Mouse (Mus musculus): ENCODE measurements around the gene Nlgn1.

DNA sequence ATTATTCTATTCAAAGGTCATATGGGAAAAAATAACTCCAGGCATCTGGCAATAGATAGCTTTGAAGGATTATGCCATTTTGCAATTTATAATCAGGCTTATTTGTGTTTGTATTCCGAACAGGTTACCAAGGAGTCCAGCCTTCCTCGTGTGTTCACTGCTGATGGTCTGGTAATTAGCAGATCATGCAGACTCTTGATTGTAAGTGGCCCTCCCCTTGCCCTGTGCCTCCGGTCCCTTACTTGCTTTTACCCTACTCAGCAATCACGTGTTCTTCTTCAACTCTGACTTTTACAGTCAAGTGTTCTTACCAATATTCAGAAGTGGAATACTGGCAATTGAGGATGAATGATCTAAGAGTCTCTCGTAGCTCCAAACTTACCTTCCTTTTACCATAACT is 309.0 kb downstream of the Nlgn1 start:
- no peak for TF ChIP-seq CTCF (IDR thresholded peaks at IDR 0.05; ENCODE audit: extremely low read depth, insufficient read depth, insufficient read length, insufficient replicate concordance)
- TF ChIP-seq POLR2A (IDR thresholded peaks at IDR 0.05; ENCODE audit: low read depth, low read length) = no peak
